In genomic region chr15:78803499-78803900, GRCm38 (mm10) we compare ENCODE assay signal across 8 mouse cellular contexts. TPM values are rescaled to one million over a fixed set of nuclear protein-coding genes. Genes with fewer than 3 reads are reported as not detected.
A peak's percentile ranks its signal among the peaks of the same experiment; 100 is the strongest.
DNase-seq lines count a peak whose midpoint lies in the region; ATAC-seq lines count a peak whose summit lies in the region.

No protein-coding gene starts in this region.

- WGBS in heart, embryonic 10.5 days = 4% methylated on average over 8 of the region's 8 CpGs
- 3% methylated on average over 8 of the region's 8 CpGs for WGBS in kidney, embryonic 14.5 days
- whole genome bisulfite sequencing in midbrain, embryonic 11.5 days = 2% methylated on average over 8 of the region's 8 CpGs

- peaks cover 70% of the 10 kb centered on the region for H3K27me3 ChIP-seq in heart, embryonic 10.5 days (ENCODE audit: insufficient read depth, poor library complexity, severe bottlenecking)
- H3K27me3 ChIP-seq in kidney, embryonic 14.5 days (ENCODE audit: control insufficient read depth, insufficient read depth, low read length) = peaks cover 32% of the 10 kb centered on the region
- H3K27me3 ChIP-seq in midbrain, embryonic 11.5 days (ENCODE audit: control insufficient read depth, insufficient read depth, low read length) = peaks cover 35% of the 10 kb centered on the region

- peak overlapping the region; percentile 71 for H3K4me3 ChIP-seq in heart, embryonic 10.5 days
- H3K4me3 ChIP-seq in kidney, embryonic 14.5 days (ENCODE audit: low read length) = no peak overlapping the region; the same call in 1 of the 2 replicates
- H3K4me3 ChIP-seq in midbrain, embryonic 11.5 days (ENCODE audit: low read depth, low read length) = no peak overlapping the region

- H3K4me1 ChIP-seq in heart, embryonic 10.5 days = peaks cover 48% of the 10 kb centered on the region
- H3K4me1 ChIP-seq in kidney, embryonic 14.5 days (ENCODE audit: control insufficient read depth, insufficient read depth, low read length) = peaks cover 55% of the 10 kb centered on the region
- peaks cover 20% of the 10 kb centered on the region for H3K4me1 ChIP-seq in midbrain, embryonic 11.5 days (ENCODE audit: control insufficient read depth, insufficient read depth, low read length)

- peak; percentile 3; the same call in 1 of the 2 replicates for ATAC-seq in kidney, embryonic 14.5 days (ENCODE audit: low FRiP score, low TSS enrichment)
- ATAC-seq in midbrain, embryonic 11.5 days (ENCODE audit: low FRiP score) = peak; percentile 49; the same call in 1 of the 2 replicates

- no peak overlapping the region for H3K4me2 ChIP-seq in kidney, embryonic 14.5 days (replicated peaks; ENCODE audit: low read depth, low read length)
- H3K4me2 ChIP-seq in midbrain, embryonic 11.5 days = no peak overlapping the region

- DNase-seq in urinary bladder, postnatal 14 days (ENCODE audit: low spot score) = peak; percentile 58
- no peak for DNase-seq in urinary bladder, adult 2 months (ENCODE audit: low spot score)
- no peak for DNase-seq in heart, embryonic 10.5 days (ENCODE audit: low spot score)
- DNase-seq in midbrain, embryonic 11.5 days (ENCODE audit: low spot score, missing footprints) = peak; percentile 96
- no peak for DNase-seq in layer of hippocampus, adult 8-10 months (ENCODE audit: low spot score in 2 of 2)
- DNase-seq in right cerebral cortex, postnatal 10 days (ENCODE audit: low spot score in 2 of 2) = no peak
- DNase-seq in thymus, postnatal 0 days (ENCODE audit: low spot score) = no peak

- H3K36me3 ChIP-seq in heart, embryonic 10.5 days = no peaks in the 10 kb centered on the region
- H3K36me3 ChIP-seq in kidney, embryonic 14.5 days (ENCODE audit: control insufficient read depth, insufficient read depth, low read length) = no peaks in the 10 kb centered on the region
- no peaks in the 10 kb centered on the region for H3K36me3 ChIP-seq in midbrain, embryonic 11.5 days (ENCODE audit: control insufficient read depth, insufficient read depth, low read length)

- H3K9ac ChIP-seq in kidney, embryonic 14.5 days (ENCODE audit: low read depth, low read length) = no peak overlapping the region
- H3K9ac ChIP-seq in midbrain, embryonic 11.5 days (ENCODE audit: low read length) = no peak overlapping the region

- peak overlapping the region; percentile 85; the same call in 1 of the 2 replicates for H3K27ac ChIP-seq in heart, embryonic 10.5 days
- peak overlapping the region; percentile 77; the same call in 1 of the 2 replicates for H3K27ac ChIP-seq in kidney, embryonic 14.5 days (ENCODE audit: low read depth, low read length)
- no peak overlapping the region for H3K27ac ChIP-seq in midbrain, embryonic 11.5 days (ENCODE audit: low read depth, low read length)

- H3K9me3 ChIP-seq in heart, embryonic 10.5 days = no peaks in the 10 kb centered on the region
- H3K9me3 ChIP-seq in kidney, embryonic 14.5 days (ENCODE audit: control insufficient read depth, low read length) = no peaks in the 10 kb centered on the region
- no peaks in the 10 kb centered on the region for H3K9me3 ChIP-seq in midbrain, embryonic 11.5 days (ENCODE audit: control insufficient read depth, low read length)

RNA-seq across cellular contexts. Expression of gene Card10, which starts 0.7 kb away (rescaled TPM):
- 8.6 and 9.5 TPM in 2 replicates for polyA plus RNA-seq in urinary bladder, adult 2 months (2012; rRNA removed)
- 3.5 and 4.0 TPM in 2 replicates for polyA plus RNA-seq in heart, embryonic 10.5 days (2016; fragmentation: Nextera tagmentation; extraction: Ambion mirVana)
- 6.1 and 10.2 TPM in 2 replicates for polyA plus RNA-seq in kidney, embryonic 14.5 days (2014; fragmentation: Nextera tagmentation; extraction: Ambion mirVana)
- polyA plus RNA-seq in midbrain, embryonic 11.5 days (2014; fragmentation: Nextera tagmentation; extraction: Ambion mirVana) = 1.3 and 1.5 TPM in 2 replicates
- total RNA-seq in layer of hippocampus, adult 8-10 months (2022) = 1 to 10 TPM; 6.6 to 8.2 (median 6.9) TPM
- polyA plus RNA-seq in thymus, postnatal 0 days (2015; fragmentation: Nextera tagmentation; extraction: Ambion mirVana) = 2.6 and 2.8 TPM in 2 replicates

RNA-seq across cellular contexts. Expression of gene Mfng, which starts 30.2 kb away (rescaled TPM):
- polyA plus RNA-seq in urinary bladder, adult 2 months (2012; rRNA removed) = 8.0 and 9.2 TPM in 2 replicates
- 5.5 and 10.3 TPM in 2 replicates for polyA plus RNA-seq in heart, embryonic 10.5 days (2016; fragmentation: Nextera tagmentation; extraction: Ambion mirVana)
- 12.4 and 15.4 TPM in 2 replicates for polyA plus RNA-seq in kidney, embryonic 14.5 days (2014; fragmentation: Nextera tagmentation; extraction: Ambion mirVana)
- polyA plus RNA-seq in midbrain, embryonic 11.5 days (2014; fragmentation: Nextera tagmentation; extraction: Ambion mirVana) = 57.2 and 61.8 TPM in 2 replicates
- 10 to 100 TPM in 1 of 4 experiments, 1 to 10 TPM in 3; 6.5 to 11.2 (median 8.1) TPM for total RNA-seq in layer of hippocampus, adult 8-10 months (2022)
- polyA plus RNA-seq in thymus, postnatal 0 days (2015; fragmentation: Nextera tagmentation; extraction: Ambion mirVana) = 55.2 TPM in 2 replicates

RNA-seq across cellular contexts. Expression of gene Cdc42ep1, which starts 38.9 kb away (rescaled TPM):
- polyA plus RNA-seq in urinary bladder, adult 2 months (2012; rRNA removed) = 21.0 and 21.6 TPM in 2 replicates
- polyA plus RNA-seq in heart, embryonic 10.5 days (2016; fragmentation: Nextera tagmentation; extraction: Ambion mirVana) = 35.1 and 37.3 TPM in 2 replicates
- 28.4 and 37.9 TPM in 2 replicates for polyA plus RNA-seq in kidney, embryonic 14.5 days (2014; fragmentation: Nextera tagmentation; extraction: Ambion mirVana)
- 6.4 and 9.0 TPM in 2 replicates for polyA plus RNA-seq in midbrain, embryonic 11.5 days (2014; fragmentation: Nextera tagmentation; extraction: Ambion mirVana)
- 10 to 100 TPM; 14.5 to 18.7 (median 16.2) TPM for total RNA-seq in layer of hippocampus, adult 8-10 months (2022)
- polyA plus RNA-seq in thymus, postnatal 0 days (2015; fragmentation: Nextera tagmentation; extraction: Ambion mirVana) = 3.9 and 4.0 TPM in 2 replicates

RNA-seq across cellular contexts. Expression of gene Lgals2, which starts 51.8 kb away (rescaled TPM):
- 1.3 and 2.1 TPM in 2 replicates for polyA plus RNA-seq in urinary bladder, adult 2 months (2012; rRNA removed)
- polyA plus RNA-seq in heart, embryonic 10.5 days (2016; fragmentation: Nextera tagmentation; extraction: Ambion mirVana) = 2.2 TPM in 1 of 2 replicates, not detected in the other
- 0.53 and 1.6 TPM in 2 replicates for polyA plus RNA-seq in kidney, embryonic 14.5 days (2014; fragmentation: Nextera tagmentation; extraction: Ambion mirVana)
- polyA plus RNA-seq in midbrain, embryonic 11.5 days (2014; fragmentation: Nextera tagmentation; extraction: Ambion mirVana) = not detected in 2 replicates
- total RNA-seq in layer of hippocampus, adult 8-10 months (2022) = not detected
- 3.3 and 5.1 TPM in 2 replicates for polyA plus RNA-seq in thymus, postnatal 0 days (2015; fragmentation: Nextera tagmentation; extraction: Ambion mirVana)

Comparison
In these comparisons a context has a peak if more than half of its experiments do, and no peak if none do; other contexts are left out.
1. DNase-seq: peak in urinary bladder, postnatal 14 days (single experiment) and midbrain, embryonic 11.5 days (single experiment); none in urinary bladder, adult 2 months (single experiment), heart, embryonic 10.5 days (single experiment), layer of hippocampus, adult 8-10 months (0 of 2), right cerebral cortex, postnatal 10 days (0 of 2) and thymus, postnatal 0 days (single experiment).